Mouse (Mus musculus) heart, embryonic 13.5 days (tissue): ENCODE data around the gene Ptprg. TPM values are rescaled to one million over a fixed set of nuclear protein-coding genes. Genes with fewer than 3 reads are reported as not detected.

ENCODE experiments used
- ATAC-seq: fragments of 200-750 bp; cut with Nextera tagmentation; 2 replicates; pipeline ENCODE4 v1.8.0; 2017; ENCODE audit warnings: moderate TSS enrichment; ENCODE audit not compliant: insufficient number of reproducible peaks, low FRiP score, low TSS enrichment; ENCODE audit errors: extremely low read depth
- H3K27ac ChIP-seq: fragments of 300-500 bp; sonication (generic); replicated peaks from 2 replicates; pipeline ENCODE4 v1.5.1; 2015; ENCODE audit warnings: moderate library complexity, mild to moderate bottlenecking, inconsistent platforms
- H3K27me3 ChIP-seq: fragments of 300-500 bp; sonication (generic); replicated peaks from 2 replicates; pipeline ENCODE4 v1.6.1; 2015; ENCODE audit warnings: mild to moderate bottlenecking, inconsistent platforms
- H3K36me3 ChIP-seq: fragments of 300-500 bp; sonication (generic); 2 replicates; pipeline ENCODE4 v1.6.1; 2015; ENCODE audit warnings: mild to moderate bottlenecking, inconsistent platforms
- H3K4me1 ChIP-seq: fragments of 300-500 bp; sonication (generic); 2 replicates; pipeline ENCODE4 v1.6.1; 2015; ENCODE audit warnings: inconsistent platforms
- H3K4me2 ChIP-seq: fragments of 300-500 bp; sonication (generic); 2 replicates; pipeline ENCODE4 v1.6.1; 2015; ENCODE audit warnings: inconsistent platforms, mild to moderate bottlenecking, moderate library complexity
- H3K4me3 ChIP-seq: fragments of 300-500 bp; sonication (generic); 2 replicates; pipeline ENCODE4 v1.5.1; 2015; ENCODE audit warnings: moderate library complexity, mild to moderate bottlenecking, inconsistent platforms
- H3K9ac ChIP-seq: fragments of 300-500 bp; sonication (generic); 2 replicates; pipeline ENCODE4 v1.6.1; 2015; ENCODE audit warnings: inconsistent platforms, mild to moderate bottlenecking, moderate library complexity
- H3K9me3 ChIP-seq: fragments of 300-500 bp; sonication (generic); 2 replicates; pipeline ENCODE4 v1.6.1; 2016; ENCODE audit warnings: inconsistent platforms
- WGBS: fragments of 180-500 bp; shearing (Covaris S2); methylation state at CpG from one replicate; pipeline ENCODE4 v1.1.7; 2015; ENCODE audit warnings: mixed read lengths; 5-methylcytosine and 5-hydroxymethylcytosine counted together
- polyA plus RNA-seq: library from polyadenylated mRNA; unstranded; fragments of >200 nt; fragmentation: Nextera tagmentation; extraction: Ambion mirVana; gene quantifications from 2 replicates; pipeline ENCODE4 v1.2.1, GENCODE M21; 2015

Gene Ptprg
- polyA plus RNA-seq, 1 experiment from 2014 or later: 18.3 TPM

DNA sequence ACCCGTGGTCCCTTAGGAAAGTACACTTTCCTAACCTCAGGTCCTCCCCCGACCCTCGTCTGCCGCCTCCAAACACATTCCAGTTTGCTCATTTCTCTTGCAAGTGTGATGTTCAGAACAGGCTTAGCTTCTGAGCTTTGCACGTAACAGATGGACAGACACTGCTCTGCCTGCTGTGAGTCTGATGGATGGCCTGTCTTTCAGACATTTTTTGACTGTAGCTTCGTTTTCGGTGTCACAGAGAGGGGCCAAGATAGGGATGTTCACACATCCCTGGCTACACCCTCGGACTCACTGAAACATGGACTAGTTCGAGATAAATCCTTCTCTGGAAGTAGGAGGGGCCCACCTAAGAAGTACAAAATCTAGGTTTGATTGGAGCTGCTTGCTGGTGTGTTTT is 339.3 kb downstream of the Ptprg start:
- H3K4me3 ChIP-seq: no peak overlapping the region
- H3K9ac ChIP-seq: no peak overlapping the region
- peaks cover 23% of the 10 kb centered on the region for H3K4me1 ChIP-seq
- 31% methylated on average over 9 of the region's 9 CpGs for WGBS
- ATAC-seq: no peak
- H3K36me3 ChIP-seq: no peaks in the 10 kb centered on the region
- no peak overlapping the region for H3K27ac ChIP-seq
- H3K9me3 ChIP-seq: no peaks in the 10 kb centered on the region
- H3K4me2 ChIP-seq: no peak overlapping the region
- no peaks in the 10 kb centered on the region for H3K27me3 ChIP-seq

DNA sequence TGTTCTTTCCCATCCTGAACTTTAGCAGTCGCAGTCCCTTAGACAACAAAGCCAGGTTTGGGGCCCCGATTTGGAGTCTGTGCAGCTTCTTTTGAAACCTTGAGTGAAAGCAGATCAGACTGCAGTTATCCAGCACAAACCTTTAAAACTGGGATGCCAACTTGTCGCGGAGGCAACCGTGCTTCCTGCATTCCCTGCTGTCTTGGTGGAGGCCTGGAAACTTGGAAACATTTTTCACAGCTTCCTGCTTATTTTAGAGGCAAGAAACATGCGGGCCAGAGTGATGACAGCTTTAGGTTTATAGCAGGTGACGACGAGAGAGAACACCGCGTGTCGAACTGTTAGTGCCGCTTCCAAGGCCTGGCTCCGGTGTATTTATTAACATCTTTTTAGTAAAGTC is 342.2 kb downstream of the Ptprg start:
- Histone ChIP-seq H3K9me3 (no peaks in the 10 kb centered on the region), H3K27me3 (no peaks in the 10 kb centered on the region), H3K9ac (0 out of 2 replicates have a peak overlapping the region, but pooled peaks have one; percentile 6), H3K36me3 (no peaks in the 10 kb centered on the region), H3K4me1 (peaks cover 23% of the 10 kb centered on the region), H3K27ac (no peak overlapping the region), H3K4me2 (peak overlapping the region; percentile 16; the same call in 1 of the 2 replicates), H3K4me3 (no peak overlapping the region)
- WGBS: 33% methylated on average over 13 of the region's 13 CpGs
- ATAC-seq: no peak

DNA sequence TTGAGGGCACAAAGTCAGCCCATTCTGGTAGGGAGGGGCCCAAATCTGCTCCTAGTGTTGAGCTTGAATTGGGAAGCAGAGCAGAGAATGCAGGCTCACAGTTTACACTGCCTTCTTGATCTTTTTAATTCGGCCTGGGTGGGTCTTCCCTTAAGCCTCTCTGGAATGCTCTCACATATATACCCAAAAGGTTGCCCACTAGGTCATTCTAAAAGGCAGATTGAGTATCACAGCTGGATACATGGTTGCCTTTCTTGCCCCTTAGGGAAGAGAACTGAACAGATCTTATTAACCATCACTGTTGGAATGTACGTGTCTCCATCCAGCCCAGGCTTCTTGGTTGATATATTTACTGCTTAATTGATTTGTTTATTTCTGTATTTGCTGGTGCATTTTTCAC is 349.5 kb downstream of the Ptprg start:
- ATAC-seq: no peak
- 56% methylated on average over 2 of the region's 2 CpGs for WGBS
- H3K4me3 ChIP-seq: no peak overlapping the region

DNA sequence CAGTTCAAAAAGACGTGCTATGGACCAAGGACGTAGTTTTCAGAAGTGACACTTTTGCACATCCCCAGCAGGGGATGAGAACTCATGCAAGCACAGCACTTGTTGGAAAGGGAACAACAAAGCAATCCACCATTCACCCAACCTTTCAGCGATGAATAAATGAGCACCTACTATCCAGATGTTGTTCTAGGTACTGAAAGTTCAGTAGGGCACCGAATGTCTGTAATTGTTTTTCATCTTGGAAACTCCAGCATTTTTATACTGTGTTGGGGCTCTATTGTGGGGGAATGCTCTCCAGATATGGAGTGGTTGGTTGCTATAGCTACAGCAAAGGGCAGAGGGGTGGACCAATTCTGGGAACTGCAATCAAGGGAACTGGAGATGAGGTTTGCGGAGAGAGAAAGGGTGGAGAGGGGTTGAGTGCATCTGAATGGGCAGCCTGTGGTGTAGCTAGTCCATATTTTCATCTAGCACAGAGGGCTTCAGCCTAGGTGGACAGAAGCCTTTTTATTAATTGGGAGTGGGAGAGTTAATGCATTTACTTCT is 352.9 kb downstream of the Ptprg start:
- Histone ChIP-seq H3K4me3 (no peak overlapping the region), H3K9ac (no peak overlapping the region), H3K9me3 (no peaks in the 10 kb centered on the region), H3K4me2 (no peak overlapping the region), H3K27me3 (no peaks in the 10 kb centered on the region), H3K27ac (no peak overlapping the region), H3K4me1 (peaks cover 12% of the 10 kb centered on the region; the same call in 1 of the 2 replicates), H3K36me3 (no peaks in the 10 kb centered on the region)
- WGBS: 74% methylated on average over 5 of the region's 5 CpGs
- no peak for ATAC-seq

More for the DNA sequence above, 349.5 kb downstream of the Ptprg start:
- Histone ChIP-seq H3K9ac (no peak overlapping the region), H3K36me3 (no peaks in the 10 kb centered on the region), H3K27me3 (no peaks in the 10 kb centered on the region), H3K27ac (no peak overlapping the region), H3K4me2 (no peak overlapping the region), H3K4me1 (peaks cover 12% of the 10 kb centered on the region; the same call in 1 of the 2 replicates), H3K9me3 (no peaks in the 10 kb centered on the region)

DNA sequence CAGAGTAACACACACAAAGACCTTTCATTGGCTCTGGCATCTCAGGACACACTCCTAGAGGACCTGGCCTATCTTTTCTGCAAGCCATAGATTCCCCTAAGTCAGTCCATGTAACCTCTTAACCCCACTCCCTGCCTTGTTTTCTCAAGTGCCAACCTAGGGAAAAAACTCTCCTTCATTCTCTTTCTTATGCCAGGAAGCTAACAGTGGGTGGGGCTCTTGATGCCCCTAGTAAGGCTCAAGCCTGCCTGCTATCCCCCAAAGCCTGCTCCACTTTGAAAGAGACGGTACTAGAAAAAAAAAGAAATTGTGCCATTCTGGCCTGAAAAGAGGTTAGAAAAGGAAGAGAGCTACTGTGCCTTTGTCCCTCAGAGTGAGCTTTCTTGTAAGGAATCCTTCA is 358.9 kb downstream of the Ptprg start:
- 96% methylated on average over 1 of the region's 1 CpGs for WGBS
- no peak for ATAC-seq

GRCm38 (mm10) chr14:11917225-11917624 is 363.9 kb downstream of the Ptprg start:
- no peak for ATAC-seq
- no peak overlapping the region for H3K9ac ChIP-seq
- H3K27ac ChIP-seq: no peak overlapping the region
- H3K36me3 ChIP-seq: no peaks in the 10 kb centered on the region
- H3K4me1 ChIP-seq: no peaks in the 10 kb centered on the region
- 83% methylated on average over 5 of the region's 5 CpGs for WGBS
- no peak overlapping the region for H3K4me3 ChIP-seq
- no peaks in the 10 kb centered on the region for H3K9me3 ChIP-seq
- H3K27me3 ChIP-seq: no peaks in the 10 kb centered on the region
- no peak overlapping the region for H3K4me2 ChIP-seq

More for the DNA sequence above, 358.9 kb downstream of the Ptprg start:
- H3K27ac ChIP-seq: no peak overlapping the region
- H3K27me3 ChIP-seq: no peaks in the 10 kb centered on the region
- H3K4me1 ChIP-seq: no peaks in the 10 kb centered on the region
- H3K9ac ChIP-seq: no peak overlapping the region
- H3K4me3 ChIP-seq: no peak overlapping the region
- no peaks in the 10 kb centered on the region for H3K36me3 ChIP-seq
- H3K9me3 ChIP-seq: no peaks in the 10 kb centered on the region
- H3K4me2 ChIP-seq: no peak overlapping the region

DNA sequence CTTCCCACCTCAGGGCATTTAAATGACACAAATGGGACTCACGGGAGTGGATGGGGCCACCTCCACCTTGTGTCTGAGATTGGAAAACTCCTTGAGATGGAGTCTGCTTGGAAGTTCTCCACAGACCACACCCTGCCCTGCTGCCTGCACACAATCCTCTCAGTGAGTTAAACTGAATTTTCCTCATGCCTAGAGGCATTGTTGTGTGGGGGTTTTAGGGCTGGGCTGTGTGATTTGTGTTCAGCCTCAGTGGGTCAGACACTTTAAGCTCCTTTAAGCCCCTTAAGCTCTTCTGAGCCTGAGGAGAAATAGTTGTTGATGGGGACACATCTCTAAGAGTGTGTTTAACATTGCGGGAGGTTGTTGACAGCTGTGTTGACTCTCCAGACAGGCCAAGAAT is 375.2 kb downstream of the Ptprg start:
- Histone ChIP-seq H3K4me1 (peaks cover 15% of the 10 kb centered on the region; the same call in 1 of the 2 replicates), H3K27ac (no peak overlapping the region), H3K27me3 (no peaks in the 10 kb centered on the region), H3K36me3 (no peaks in the 10 kb centered on the region), H3K4me2 (no peak overlapping the region), H3K9me3 (no peaks in the 10 kb centered on the region), H3K9ac (no peak overlapping the region), H3K4me3 (no peak overlapping the region)
- WGBS: 63% methylated on average over 2 of the region's 2 CpGs
- no peak for ATAC-seq

- H3K36me3 ChIP-seq: no peaks in the 10 kb centered on the region
- H3K27ac ChIP-seq: no peak overlapping the region
- H3K9ac ChIP-seq: no peak overlapping the region
- 82% methylated on average over 3 of the region's 3 CpGs for WGBS
- no peak overlapping the region for H3K4me3 ChIP-seq
- H3K9me3 ChIP-seq: no peaks in the 10 kb centered on the region
- peaks cover 19% of the 10 kb centered on the region for H3K4me1 ChIP-seq
- ATAC-seq: no peak
- no peaks in the 10 kb centered on the region for H3K27me3 ChIP-seq
- no peak overlapping the region for H3K4me2 ChIP-seq
These were observed 379.2 kb downstream of the Ptprg start for GRCm38 (mm10) chr14:11932517-11932916.

GRCm38 (mm10) chr14:11934556-11934955 is 381.2 kb downstream of the Ptprg start:
- no peak for ATAC-seq
- no peak overlapping the region for H3K4me2 ChIP-seq
- no peak overlapping the region for H3K27ac ChIP-seq
- H3K4me1 ChIP-seq: peaks cover 19% of the 10 kb centered on the region
- H3K36me3 ChIP-seq: no peaks in the 10 kb centered on the region
- 76% methylated on average over 2 of the region's 2 CpGs for WGBS
- H3K9ac ChIP-seq: no peak overlapping the region
- no peaks in the 10 kb centered on the region for H3K27me3 ChIP-seq
- H3K4me3 ChIP-seq: no peak overlapping the region
- no peaks in the 10 kb centered on the region for H3K9me3 ChIP-seq

DNA sequence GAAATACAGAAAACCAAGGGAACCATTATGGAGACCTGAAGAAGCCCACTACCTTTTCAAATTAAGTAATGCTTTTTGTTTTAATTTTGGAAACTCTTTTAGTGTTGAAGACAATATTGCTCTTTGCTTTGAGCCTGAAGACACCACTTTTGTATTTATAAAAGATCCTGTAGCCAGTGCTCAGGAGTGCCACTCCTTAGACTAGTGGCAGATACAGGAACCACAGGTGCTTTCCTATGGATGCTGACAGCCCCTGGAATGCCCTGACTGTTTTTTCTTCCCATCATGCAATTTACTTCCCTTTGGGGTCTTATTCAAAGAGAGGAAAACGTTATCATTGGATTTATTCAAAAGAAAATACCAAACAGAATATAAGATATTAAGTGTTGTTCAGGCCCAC is 381.9 kb downstream of the Ptprg start:
- 23% methylated on average over 1 of the region's 1 CpGs for WGBS

GRCm38 (mm10) chr14:11935698-11936097 is 382.4 kb downstream of the Ptprg start:
- Histone ChIP-seq H3K4me1 (peaks cover 16% of the 10 kb centered on the region), H3K27ac (no peak overlapping the region), H3K36me3 (no peaks in the 10 kb centered on the region), H3K4me2 (no peak overlapping the region), H3K9ac (no peak overlapping the region), H3K9me3 (no peaks in the 10 kb centered on the region), H3K4me3 (no peak overlapping the region), H3K27me3 (no peaks in the 10 kb centered on the region)
- WGBS: 76% methylated on average over 7 of the region's 7 CpGs
- no peak for ATAC-seq

More for the DNA sequence above, 381.9 kb downstream of the Ptprg start:
- no peaks in the 10 kb centered on the region for H3K27me3 ChIP-seq
- H3K9me3 ChIP-seq: no peaks in the 10 kb centered on the region
- no peak overlapping the region for H3K4me3 ChIP-seq
- H3K4me2 ChIP-seq: no peak overlapping the region
- no peaks in the 10 kb centered on the region for H3K36me3 ChIP-seq
- no peak for ATAC-seq
- H3K27ac ChIP-seq: no peak overlapping the region
- H3K4me1 ChIP-seq: peaks cover 19% of the 10 kb centered on the region
- H3K9ac ChIP-seq: no peak overlapping the region

GRCm38 (mm10) chr14:11938912-11939311 is 385.6 kb downstream of the Ptprg start:
- no peaks in the 10 kb centered on the region for H3K9me3 ChIP-seq
- ATAC-seq: no peak
- H3K4me2 ChIP-seq: no peak overlapping the region
- no peaks in the 10 kb centered on the region for H3K36me3 ChIP-seq
- H3K27ac ChIP-seq: no peak overlapping the region
- no peaks in the 10 kb centered on the region for H3K27me3 ChIP-seq
- H3K9ac ChIP-seq: no peak overlapping the region
- no peak overlapping the region for H3K4me3 ChIP-seq
- H3K4me1 ChIP-seq: peaks cover 9% of the 10 kb centered on the region; the same call in 1 of the 2 replicates
- WGBS: 77% methylated on average over 4 of the region's 4 CpGs
